Mouse (Mus musculus) layer of hippocampus, adult 2 months (tissue): Measurements from ENCODE around the gene Kcnmb2. TPM values are rescaled to one million over a fixed set of nuclear protein-coding genes. Genes with fewer than 3 reads are reported as not detected.

Source experiments
- DNase-seq, 2 experiments: peaks; one replicate each; pipeline ENCODE4 v3.0.0; 2022; ENCODE audit warnings: low spot score in 2 of 2
- H3K27ac ChIP-seq: fragments of 200-600 bp; 2 replicates; pipeline ENCODE4 v1.8.1; 2022
- H3K4me3 ChIP-seq: fragments of 200-600 bp; 2 replicates; pipeline ENCODE4 v1.8.1; 2022; ENCODE audit warnings: mild to moderate bottlenecking
- CTCF ChIP-seq: fragments of 200-600 bp; conservative IDR thresholded peaks from 2 replicates; pipeline ENCODE4 v1.8.1; 2022; ENCODE audit warnings: antibody characterized with exemption, mild to moderate bottlenecking, moderate library complexity
- total RNA-seq, 2 experiments: library from RNA; stranded (reverse); gene quantifications; 2 replicates each; pipeline ENCODE4 v1.2.3; 2021

Kcnmb2 gene
- total RNA-seq, 2 experiments from 2014 or later: 8.3 to 9.6 TPM

DNA sequence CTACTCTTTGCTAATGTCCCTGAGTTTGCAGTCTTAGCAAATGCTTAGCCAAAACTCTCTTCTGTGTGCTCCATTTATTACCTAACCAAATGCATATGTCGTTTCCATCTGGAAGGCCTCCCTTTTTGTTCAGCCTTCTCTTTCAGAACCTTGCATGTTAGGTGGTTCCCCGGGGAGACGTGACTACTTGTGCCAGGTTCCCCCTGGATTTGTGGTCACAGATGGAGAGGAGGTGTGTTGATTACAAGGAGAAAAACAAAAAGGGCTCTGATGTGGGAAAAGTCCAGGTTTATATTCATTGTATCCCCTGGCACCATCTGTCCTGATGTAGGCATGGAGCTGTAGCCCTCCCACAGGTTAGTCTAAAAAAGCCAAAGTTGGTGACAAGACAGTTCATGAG is 141.5 kb downstream of the Kcnmb2 start:
- DNase-seq: peak; percentile 52 to 54
- no peak for TF ChIP-seq CTCF
- Histone ChIP-seq H3K4me3 (no peak overlapping the region), H3K27ac (0 out of 2 replicates have a peak overlapping the region, but pooled peaks have one; percentile 2)

DNA sequence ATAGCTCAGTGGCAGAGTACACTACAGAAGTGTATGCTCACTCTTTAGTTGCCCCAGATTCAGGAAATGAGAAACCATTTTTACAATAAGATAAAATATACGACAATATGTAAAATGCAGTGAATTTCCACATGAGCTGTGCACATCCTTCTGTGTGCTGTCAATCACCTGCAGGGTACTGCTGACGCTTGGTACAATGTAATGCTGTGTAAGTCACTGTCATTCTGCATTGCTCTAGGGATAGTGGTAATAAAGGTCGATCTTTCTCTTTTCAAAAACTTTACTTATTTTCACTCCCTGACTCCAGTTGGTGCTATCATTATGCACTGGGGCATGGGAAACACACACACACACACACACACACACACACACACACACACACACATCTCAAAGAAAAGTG is 146.5 kb downstream of the Kcnmb2 start:
- Histone ChIP-seq H3K27ac (no peak overlapping the region), H3K4me3 (no peak overlapping the region)
- DNase-seq: no peak
- no peak for TF ChIP-seq CTCF

DNA sequence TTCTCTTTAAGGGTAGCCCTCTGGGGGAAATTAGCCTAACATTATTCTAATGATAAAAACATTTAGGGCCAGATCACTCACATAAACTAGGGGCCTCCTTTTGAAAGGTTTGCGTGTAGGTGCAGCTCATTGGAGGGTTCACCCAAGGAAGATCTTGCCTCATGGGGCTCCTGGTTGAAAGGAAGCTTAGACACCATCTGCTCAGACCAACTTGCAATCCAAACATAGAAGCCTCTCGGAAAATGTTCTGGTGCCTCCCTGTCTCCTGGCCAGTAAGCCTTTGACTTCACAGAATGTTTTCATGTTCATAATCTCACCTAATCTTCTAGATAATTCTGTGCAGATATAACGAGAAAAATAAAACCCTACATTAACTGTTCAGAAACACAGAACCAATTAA is 150.3 kb downstream of the Kcnmb2 start:
- no peak for DNase-seq
- Histone ChIP-seq H3K27ac (no peak overlapping the region), H3K4me3 (no peak overlapping the region)
- no peak for TF ChIP-seq CTCF

DNA sequence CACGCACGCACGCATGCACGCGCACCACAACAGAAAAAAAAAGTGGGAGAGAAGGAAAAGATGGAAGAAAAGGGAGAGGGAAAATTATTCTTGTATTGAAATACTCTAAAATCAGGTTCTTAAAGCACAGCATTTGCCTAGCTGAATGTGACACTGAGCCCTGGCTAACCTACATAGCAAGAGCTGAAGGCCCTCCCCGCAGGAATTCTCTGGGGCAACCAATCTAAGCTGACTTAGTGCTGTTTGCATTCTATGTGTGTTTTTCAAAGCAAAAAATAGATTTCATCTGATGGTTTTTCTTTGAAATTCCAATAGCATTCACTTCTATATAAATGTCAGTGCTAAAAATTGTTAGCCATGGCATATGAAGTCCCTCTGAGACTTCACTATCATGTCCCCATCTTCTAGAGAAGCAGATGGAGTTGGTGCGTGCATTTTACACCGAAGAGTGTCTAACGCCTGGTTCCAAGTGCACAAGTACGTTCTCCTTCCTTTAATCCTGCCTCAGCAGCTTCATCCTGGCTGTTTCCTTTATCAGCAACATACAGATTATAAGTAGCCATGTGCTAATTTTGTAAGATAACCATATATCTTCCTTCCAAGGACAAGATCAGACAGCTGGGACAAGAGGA is 151.4 kb downstream of the Kcnmb2 start:
- no peak overlapping the region for H3K27ac ChIP-seq
- TF ChIP-seq CTCF: no peak
- no peak for DNase-seq
- no peak overlapping the region for H3K4me3 ChIP-seq

DNA sequence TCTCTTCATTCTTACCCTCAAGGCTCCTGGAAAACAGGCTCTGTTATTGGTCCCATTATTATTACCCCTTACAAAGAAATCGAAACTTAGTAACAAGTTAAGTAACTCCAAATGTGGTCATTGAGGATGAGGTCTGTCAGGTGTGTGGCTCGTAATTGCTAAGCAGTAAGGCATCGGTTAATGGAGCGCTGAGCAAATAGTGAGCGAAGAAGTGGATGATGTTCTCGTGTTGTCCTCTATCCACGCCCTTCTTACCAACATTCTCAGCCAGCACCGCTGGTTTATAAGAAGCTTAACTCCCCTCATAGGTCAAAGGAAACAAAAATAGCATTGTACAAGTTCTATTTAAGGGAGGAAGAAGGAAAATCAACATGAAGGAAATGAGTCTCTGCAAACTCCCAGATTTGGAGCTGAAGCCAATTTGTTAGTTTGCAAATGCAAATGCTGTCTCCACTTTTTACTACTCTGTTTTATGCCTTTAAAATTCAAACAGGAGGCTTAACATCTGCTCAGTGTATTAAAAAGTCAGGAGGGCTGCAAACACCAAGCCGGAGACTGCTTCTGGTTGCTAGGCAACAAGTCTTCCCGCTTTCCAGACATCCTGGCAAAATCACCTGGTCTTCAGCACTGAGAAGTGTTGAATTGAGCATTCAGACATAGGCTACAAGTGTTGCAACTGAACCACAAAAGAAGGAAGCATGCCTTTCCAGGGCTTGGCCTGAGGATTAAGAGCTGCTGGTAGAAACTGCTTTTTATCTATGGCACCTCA is 157.8 kb downstream of the Kcnmb2 start:
- no peak overlapping the region for H3K27ac ChIP-seq

DNA sequence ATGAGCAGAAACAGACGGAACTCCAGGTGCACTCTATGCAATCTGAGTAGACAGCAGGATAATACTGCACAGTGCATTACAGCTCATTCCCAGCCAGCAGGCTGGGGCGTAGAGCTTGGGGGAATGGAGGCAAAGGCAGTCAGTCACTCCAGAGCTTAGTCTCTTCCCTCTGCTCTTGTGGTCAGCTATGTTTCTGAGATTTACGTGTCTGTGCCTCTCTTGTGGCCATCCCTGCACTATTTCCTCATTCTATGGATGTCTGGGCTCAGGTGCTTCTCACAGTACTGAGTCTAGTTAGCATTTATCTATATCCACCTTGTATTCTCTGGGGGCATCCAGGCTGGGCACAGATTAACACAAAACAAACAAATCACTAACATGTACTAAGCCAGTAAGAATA is 160.4 kb downstream of the Kcnmb2 start:
- no peak for DNase-seq
- Histone ChIP-seq H3K4me3 (no peak overlapping the region), H3K27ac (no peak overlapping the region)
- no peak for TF ChIP-seq CTCF

More for the DNA sequence above, 157.8 kb downstream of the Kcnmb2 start:
- TF ChIP-seq CTCF: no peak
- H3K4me3 ChIP-seq: no peak overlapping the region
- DNase-seq: peak in 1 of 2 experiments; percentile 77

DNA sequence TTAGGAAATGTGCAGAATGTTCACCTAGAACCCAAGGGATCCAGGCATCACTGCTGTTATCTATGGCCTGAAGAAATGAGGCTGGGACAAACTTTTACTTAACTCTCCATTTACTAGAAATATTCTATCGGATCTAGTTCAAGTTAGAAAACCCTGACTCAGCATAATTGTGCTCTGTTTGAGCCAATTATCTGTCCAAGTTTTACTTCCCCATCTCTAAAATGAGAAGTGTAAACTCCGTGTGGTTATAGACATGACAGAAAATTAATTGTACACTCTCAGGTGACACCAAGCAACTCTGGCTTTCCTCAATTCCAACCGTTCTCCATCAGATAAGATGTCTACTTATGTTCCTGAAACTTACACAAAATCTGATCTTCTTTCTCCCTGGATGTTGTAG is 161.0 kb downstream of the Kcnmb2 start:
- H3K4me3 ChIP-seq: no peak overlapping the region
- DNase-seq: no peak
- no peak overlapping the region for H3K27ac ChIP-seq
- TF ChIP-seq CTCF: no peak

DNA sequence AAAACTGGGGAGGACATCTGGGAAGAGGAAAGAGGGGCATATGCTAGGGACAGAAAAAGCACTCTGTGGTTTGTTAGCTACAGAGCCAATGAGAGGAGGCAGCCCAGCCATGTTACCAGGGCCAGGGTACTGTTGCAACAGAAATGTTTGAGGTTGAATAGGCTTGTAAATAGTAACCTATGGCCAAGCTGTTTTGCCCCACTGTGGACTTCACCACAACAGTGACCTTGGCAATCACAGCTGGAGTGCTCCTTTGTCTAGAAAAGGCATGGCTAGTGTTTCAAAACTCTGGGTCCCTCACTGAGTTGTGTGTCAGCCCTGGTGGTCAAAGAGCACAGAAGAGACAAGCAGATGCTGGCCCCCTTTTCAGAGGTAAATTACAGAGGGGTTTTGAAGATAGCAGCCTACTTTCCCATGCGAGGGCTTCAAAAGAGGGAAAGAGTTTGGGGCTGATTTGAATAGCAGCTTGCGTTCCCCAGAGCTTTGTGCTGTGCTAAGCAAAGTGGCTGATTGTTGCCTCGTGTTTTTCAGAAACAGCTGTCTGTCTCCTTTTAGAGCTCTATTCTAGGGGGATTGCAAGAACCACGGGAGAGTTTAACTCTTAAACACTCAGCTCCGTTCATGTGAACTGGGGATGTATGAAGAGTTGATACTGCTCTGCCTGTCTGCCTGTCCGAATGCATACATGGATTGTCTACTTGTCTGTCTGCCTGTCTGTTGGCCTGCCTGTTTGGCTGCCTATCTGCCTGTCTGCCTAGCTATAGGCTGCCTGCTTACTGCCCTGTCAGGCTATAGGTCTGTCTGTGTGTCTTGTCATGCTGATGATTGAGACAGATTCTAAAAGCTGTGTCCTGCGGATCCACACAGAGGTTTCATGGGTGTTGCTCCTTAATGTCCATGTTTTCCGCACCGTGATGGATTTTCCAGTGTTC is 165.0 kb downstream of the Kcnmb2 start:
- no peak for TF ChIP-seq CTCF

DNA sequence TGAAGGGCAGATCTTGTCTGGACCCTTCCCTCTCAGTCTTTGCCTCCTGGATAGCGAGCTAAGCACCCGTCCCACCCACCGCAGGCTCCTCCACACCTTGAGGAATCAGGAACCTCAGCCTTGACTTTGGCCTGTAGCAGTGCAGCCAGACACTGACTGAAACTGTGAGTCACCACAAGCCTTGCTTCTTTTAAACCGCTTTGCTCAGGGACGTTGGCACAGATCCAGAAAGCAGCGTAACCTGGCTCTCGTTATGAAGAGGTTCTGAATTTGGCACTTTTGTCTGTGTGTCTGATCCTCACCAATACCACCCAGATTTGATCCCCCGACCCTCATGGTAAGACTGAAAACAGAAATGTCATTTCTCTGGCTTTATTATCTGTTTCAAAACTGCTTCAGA is 171.6 kb downstream of the Kcnmb2 start:
- no peak for TF ChIP-seq CTCF
- no peak for DNase-seq
- Histone ChIP-seq H3K27ac (no peak overlapping the region), H3K4me3 (no peak overlapping the region)

More for the DNA sequence above, 165.0 kb downstream of the Kcnmb2 start:
- Histone ChIP-seq H3K27ac (peak overlapping the region; percentile 4; the same call in 1 of the 2 replicates), H3K4me3 (no peak overlapping the region)
- peak in 1 of 2 experiments; percentile 16 for DNase-seq

DNA sequence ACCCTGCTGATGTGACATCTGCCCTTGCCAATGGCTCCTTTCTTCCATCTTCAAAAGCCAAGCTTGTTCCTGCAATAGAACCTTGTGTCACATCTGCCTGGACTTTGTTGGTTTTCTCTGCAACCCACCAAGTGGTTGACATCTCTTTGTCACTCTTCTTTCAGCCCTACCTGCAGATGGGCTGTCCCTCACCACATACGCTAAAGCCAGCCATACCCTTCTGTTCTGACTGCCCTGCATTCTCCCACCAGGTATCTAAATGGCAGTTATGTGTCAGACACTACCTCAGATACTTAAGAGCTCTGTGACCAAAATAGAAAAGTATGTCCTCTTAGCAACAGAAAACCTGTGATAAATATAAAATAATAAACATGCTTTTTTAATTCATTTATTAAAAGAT is 186.5 kb downstream of the Kcnmb2 start:
- H3K27ac ChIP-seq: no peak overlapping the region
- DNase-seq: no peak
- H3K4me3 ChIP-seq: no peak overlapping the region
- TF ChIP-seq CTCF: no peak

DNA sequence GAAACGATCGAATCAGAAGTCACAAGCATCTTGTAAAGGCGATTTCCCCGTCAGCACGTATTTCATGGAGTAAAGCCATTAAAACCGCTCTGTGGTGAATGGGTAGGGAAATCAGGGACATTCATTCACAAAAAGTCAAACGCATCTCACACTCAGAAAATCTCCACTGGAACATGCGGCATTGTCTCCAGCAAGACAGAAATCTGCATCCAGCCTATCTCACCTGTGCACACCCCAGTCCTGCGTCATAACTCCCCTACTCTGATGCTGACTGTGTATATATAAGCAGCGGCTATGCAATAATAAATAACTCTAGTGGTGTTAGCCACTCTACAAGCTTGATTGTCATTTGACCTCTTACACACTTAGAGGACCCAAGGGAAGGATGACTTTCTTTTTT is 199.1 kb downstream of the Kcnmb2 start:
- Histone ChIP-seq H3K27ac (no peak overlapping the region), H3K4me3 (no peak overlapping the region)
- no peak for TF ChIP-seq CTCF
- DNase-seq: no peak

DNA sequence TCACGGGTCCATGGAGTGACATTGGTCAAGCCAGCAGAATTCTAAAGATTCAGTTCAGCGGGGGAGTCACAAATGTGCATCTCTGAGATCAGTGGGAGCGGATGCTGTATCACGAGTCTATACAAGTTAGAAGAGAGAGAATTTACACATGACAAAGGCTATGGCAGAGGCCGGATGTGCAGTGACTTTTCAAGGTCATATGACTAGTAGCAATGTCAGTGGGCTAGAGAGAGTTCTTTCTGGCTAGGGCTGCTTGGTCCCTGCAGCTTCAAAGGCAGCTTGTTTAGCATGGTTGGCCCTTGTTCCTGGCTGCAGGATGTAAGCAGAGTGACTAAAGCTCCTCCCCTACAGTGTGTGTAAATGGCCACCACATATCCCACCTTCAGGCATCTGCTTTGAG is 217.5 kb downstream of the Kcnmb2 start:
- no peak overlapping the region for H3K27ac ChIP-seq
- no peak for TF ChIP-seq CTCF
- no peak overlapping the region for H3K4me3 ChIP-seq
- no peak for DNase-seq

DNA sequence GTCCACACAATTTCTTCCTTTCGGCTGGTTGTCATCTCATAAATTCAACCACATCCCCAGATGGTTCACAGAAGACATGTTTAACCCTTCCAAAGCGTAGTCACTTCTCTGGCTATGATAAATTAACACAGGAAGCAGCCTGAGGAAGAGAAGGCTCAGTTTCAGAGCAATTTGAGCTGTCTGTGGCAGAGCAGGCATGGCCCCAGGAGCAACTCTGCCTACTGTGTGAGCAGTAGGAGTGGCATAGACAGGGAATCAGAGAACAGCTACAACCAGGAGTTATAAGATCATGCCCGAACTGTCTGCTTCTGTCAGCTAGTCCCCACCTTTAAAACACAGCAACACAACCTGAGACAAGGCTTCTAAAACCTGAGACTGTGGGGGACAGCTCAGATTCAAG is 219.4 kb downstream of the Kcnmb2 start:
- DNase-seq: no peak
- TF ChIP-seq CTCF: no peak
- H3K4me3 ChIP-seq: no peak overlapping the region
- no peak overlapping the region for H3K27ac ChIP-seq
